Mouse (Mus musculus) thymus, adult 18-20 months (tissue): ENCODE measurements around the gene Tagln.

Experiments used
- DNase-seq, 2 experiments: peaks; one replicate each; pipeline ENCODE4 v3.0.0; 2022; ENCODE audit warnings: mixed read lengths in 2 of 2

Gene Tagln

DNA sequence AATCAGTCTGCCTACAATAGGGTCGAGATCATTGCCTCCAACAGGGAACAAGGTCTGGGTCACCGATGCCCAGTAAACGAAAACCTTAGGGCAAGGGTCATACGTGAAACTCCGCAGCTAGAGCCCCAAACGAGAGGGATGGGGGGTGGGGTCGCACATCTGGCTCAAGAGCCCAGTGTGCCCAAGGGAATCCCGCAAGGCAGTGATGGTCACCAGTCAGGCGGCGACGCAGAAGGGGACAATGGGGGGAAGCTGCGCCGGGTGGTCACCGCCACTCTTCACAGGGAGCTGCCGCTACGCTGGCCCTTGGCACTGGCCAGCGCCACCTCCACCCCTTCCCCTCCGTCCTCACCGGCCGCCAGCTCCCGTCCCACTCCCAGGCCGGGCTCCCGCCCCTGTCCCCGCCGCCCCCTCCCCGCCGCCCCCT, 30.0 kb downstream of the Tagln start:
- peak in 1 of 2 experiments; percentile 49 for DNase-seq

GRCm38 (mm10) chr9:45905196-45905595, 30.7 kb downstream of the Tagln start:
- no peak for DNase-seq

- DNase-seq = no peak
These were observed 42.2 kb downstream of the Tagln start for GRCm38 (mm10) chr9:45893681-45894080.
